Mouse (Mus musculus) erythroblast, adult 5-6 weeks (primary cell): ENCODE results near the gene Zfp410. TPM values are rescaled to one million over a fixed set of nuclear protein-coding genes. Genes with fewer than 3 reads are reported as not detected.
A peak's percentile ranks its signal among the peaks of the same experiment; 100 is the strongest.

Experiments
- ATAC-seq: replicated peaks from 2 replicates; pipeline ENCODE4 v1.8.0; 2016; ENCODE audit warnings: moderate number of reproducible peaks, mild to moderate bottlenecking, moderate TSS enrichment, inconsistent platforms; ENCODE audit not compliant: poor library complexity, low FRiP score, severe bottlenecking
- total RNA-seq, 2 experiments: library from RNA; stranded (forward) in 1 of 2; stranded (reverse) in 1 of 2; fragments of 150-400 nt in 1 of 2; fragments of 200-764, 138-1000 nt in 1 of 2; gene quantifications; 2 replicates each; pipeline versions ENCODE4 v1.2.3 to v1.2.4; 2015 to 2017; ENCODE audit warnings: low replicate concordance in 2 of 2

The Zfp410 gene
- total RNA-seq (2015; ENCODE audit: low replicate concordance): 20.2 and 28.4 TPM in 2 replicates
- total RNA-seq (2017; ENCODE audit: low replicate concordance): 25.0 and 32.6 TPM in 2 replicates

DNA sequence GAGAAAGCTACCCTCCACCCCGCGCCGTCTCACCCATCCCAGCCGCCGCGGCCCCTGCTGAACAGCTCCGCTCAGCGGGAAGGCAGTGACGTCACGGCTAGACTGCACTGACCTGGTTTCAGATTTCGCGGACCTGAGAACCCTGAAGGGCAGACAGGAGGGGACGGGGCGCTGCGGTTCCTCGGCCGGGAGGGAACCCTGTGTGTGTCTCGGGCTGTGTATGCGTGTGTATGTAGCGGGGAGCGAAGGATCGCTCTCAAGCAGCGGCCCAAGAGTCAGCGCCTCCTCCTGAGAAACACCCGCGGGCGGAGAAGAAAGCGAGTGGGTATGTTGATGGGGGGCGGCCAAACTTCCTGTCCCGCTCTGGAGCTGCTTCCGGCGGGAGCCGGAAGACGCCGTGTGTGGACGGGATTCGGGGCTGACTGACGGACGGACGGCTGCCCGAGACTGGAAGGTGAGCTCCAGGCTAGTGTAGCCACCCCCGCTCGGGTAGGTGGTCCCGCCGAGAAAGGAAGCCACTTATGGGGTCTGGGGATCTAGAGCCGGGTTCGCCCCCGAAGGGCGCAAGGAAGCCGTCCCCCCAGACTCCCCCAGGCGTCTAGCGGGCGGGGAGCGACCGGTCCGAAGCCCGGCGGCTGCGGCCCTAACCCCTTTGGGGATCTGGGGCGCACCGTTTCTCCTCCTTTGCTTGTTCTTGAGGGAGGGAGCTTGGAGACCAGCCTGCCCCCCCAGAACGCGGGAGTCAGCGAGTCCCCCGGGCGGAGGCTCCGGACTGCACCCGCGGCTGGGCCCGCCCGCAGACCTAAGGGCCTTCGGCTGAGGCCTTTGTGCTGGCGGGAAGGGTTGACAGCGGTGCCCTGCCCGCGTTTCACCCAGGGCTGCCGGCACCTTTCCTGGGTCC, at the start of gene Zfp410:
Zfp410 (plus strand) TSS at position 132 of the 901 bp plus-strand sequence.
- ATAC-seq: peak; percentile 87

GRCm38 (mm10) chr12:84267264-84267663, 49.4 kb upstream of the Zfp410 start:
- 0 out of 2 replicates have a peak, but pooled peaks have one; percentile 22 for ATAC-seq

GRCm38 (mm10) chr12:84273366-84273765, 43.3 kb upstream of the Zfp410 start:
- ATAC-seq: no peak

DNA sequence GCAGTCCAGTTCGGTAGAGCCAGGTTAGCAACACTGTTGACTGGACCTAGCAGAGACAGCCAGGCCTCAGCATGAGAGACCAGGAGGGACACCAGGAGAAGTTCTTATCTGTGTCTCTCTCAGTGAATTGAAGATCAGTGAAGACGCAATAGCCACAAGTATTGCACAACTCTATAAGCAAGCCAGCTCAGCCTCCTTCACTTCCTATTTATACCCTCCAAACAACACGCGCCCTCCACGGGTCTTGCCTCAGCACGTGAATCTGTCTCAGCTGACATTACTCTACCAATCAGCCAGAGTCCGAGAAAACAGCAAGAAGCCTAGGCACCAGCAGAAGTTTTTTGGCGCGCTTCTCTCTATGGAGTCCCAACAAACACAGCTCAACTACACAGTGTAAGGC, 41.4 kb upstream of the Zfp410 start:
- ATAC-seq: no peak

- 0 out of 2 replicates have a peak, but pooled peaks have one; percentile 49 for ATAC-seq
These were observed 40.4 kb upstream of the Zfp410 start for GRCm38 (mm10) chr12:84276288-84276687.

DNA sequence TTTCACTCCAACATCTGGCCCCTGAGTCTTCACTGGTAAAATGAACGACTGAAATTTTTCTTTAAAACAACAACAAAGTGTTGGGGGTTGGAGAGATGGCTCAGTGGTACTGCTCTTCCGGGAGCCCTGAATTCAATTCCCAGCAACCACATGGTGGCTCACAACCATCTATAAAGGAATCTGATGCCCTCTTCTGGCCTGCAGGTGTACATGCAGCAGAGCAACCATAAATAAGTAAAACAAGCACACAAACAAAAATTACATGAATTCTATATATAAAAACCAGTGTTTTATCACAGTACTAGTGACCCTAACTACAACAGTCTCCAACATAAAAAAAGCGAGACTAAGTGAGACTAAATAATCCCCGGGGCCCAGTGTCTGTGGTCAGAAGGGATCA, 39.9 kb upstream of the Zfp410 start:
- ATAC-seq: no peak

- ATAC-seq: no peak
These were observed 38.8 kb upstream of the Zfp410 start for GRCm38 (mm10) chr12:84277832-84278231.

DNA sequence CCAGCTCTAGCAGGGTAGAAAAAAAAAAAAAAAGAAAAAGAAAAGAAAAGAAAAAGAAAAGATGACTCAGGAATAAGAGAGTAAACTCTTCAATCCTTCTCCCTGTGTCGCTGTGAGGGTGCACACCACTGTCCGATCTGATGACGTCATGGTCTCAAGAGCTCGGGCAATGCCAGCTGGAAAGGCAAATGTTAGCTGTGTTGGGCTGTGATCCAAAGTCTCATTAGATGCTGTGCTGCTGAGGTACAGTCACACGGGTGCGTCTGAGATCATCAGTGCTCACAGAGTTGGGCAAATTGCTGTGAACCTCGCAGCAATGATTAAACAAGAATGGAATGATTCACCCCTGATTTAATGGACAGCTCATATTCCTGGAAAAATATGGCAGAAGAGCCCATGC, 37.8 kb upstream of the Zfp410 start:
- ATAC-seq: no peak

DNA sequence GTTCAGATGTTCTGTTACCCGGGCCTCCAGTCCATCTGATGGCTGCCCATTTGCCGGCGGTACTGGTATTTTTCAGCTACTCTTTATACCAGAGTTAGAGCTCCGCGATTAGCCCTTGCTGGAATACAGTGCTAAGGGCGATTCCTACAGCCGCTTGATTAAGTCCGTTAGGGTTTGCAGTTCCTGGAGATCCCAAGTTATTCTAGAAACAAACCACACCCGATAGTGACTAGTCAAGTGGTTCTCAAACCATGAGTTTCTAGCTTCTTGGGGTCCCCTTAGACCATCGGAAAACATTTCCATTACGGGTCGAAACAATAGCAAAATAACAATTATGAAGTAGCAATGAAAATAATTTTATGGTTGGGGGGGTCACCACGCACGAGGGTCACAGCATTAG, 32.3 kb upstream of the Zfp410 start:
- no peak for ATAC-seq

- ATAC-seq: peak; percentile 95
These were observed 31.6 kb upstream of the Zfp410 start, which contains the start of gene Ptgr2 for GRCm38 (mm10) chr12:84284885-84285592. TSS of gene Ptgr2 (plus strand) at chr12:84285232.

DNA sequence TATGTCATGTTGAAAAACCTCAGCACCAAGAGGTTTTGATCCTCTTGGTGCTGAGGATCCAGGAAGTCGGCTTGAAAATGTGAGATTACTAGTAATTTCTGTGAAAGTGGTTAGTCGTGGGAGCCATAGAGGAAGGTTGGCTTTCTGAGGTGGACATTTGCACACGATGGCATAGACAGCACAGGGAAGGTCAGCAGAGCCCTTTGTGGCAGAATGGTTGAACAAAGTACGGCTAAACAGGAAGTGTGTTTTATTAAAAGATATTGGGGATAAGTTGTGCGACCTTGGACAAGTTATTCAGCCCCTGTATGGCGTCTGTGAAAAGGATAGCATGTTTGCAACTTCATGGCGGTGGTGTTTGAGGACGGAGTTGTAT, 31.1 kb upstream of the Zfp410 start:
- ATAC-seq: peak; percentile 39; the same call in 1 of the 2 replicates

DNA sequence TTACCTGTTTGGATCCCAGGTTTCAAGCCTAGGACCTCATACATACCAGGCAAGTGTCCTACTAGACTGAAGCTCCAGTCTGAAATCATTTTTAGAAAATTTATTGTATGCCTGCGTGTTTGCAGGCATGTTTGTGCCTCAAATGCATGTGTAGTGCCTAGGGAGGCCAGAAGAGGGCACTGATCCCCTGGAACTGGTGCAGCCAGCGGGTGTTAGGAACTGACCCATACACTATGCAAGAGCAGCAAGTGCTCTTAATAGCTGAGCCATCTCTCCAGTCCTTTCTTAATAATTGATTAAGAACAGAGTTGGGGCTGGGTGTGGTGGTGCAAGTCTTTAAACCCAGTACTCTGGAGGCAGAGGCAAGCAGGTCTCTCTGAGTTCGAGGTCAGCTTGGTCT, 28.2 kb upstream of the Zfp410 start:
- peak; percentile 54 for ATAC-seq

DNA sequence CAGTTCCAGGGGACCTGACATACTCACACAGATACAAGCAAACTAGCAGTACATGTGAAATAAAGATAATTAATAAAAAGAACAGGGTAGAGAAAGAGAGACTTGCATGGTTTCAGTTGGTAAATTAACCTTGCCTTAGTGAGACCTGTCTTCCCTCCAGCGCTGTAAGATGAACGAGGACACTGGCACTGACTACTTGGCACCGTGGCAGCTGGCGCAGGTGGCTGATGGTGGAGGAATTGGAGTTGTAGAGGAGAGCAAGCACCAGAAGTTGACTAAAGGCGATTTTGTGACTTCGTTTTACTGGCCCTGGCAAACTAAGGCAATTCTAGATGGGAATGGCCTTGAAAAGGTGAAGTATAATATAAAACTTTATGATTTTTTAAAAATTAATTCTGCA, 18.8 kb upstream of the Zfp410 start:
- ATAC-seq: no peak

GRCm38 (mm10) chr12:84299265-84299664, 17.4 kb upstream of the Zfp410 start:
- ATAC-seq: peak; percentile 91

DNA sequence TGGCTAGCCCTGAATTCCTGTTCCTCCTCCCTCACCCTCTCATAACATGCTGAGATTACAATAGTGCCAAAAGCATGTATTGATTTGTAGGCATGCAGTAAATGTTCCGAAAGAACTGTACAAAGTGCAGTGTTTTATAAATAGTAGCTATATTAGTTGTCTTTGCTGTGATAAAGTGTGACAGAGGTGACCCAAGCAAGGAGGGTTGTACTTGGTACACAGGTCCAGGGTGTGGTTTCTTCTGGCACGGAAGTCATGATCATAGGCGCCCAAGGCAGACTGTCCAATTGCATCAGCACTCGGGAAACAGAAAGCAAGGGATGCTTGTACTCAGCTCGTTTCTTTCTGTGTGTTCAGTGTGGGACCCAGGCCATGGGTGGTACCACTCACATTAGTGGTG, 12.6 kb upstream of the Zfp410 start:
- no peak for ATAC-seq

GRCm38 (mm10) chr12:84304554-84304953, 12.1 kb upstream of the Zfp410 start:
- no peak for ATAC-seq

- no peak for ATAC-seq
These were observed 5.3 kb upstream of the Zfp410 start for GRCm38 (mm10) chr12:84311306-84311705.

DNA sequence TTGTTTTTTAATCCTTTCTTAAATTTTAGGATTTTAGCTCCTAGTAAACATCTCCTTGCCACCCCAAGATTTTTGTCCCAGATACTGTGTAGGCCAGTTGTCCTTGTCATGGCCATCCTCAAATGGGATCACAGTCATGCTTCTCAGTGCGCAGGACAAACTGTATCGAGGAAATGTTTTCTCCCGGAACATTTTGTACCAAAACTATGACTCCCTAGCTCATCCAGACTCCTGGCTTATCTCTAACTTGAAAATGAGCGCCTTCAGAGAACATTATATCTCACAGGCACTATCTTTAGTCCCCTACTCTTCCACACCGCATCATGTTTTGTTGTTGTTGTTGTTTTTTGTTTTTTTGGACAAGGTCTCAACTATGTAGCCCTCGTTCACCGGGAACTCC, 646 bp upstream of the Zfp410 start:
- ATAC-seq: 0 out of 2 replicates have a peak, but pooled peaks have one; percentile 7

- ATAC-seq: no peak
These were observed 10.5 kb downstream of the Zfp410 start for GRCm38 (mm10) chr12:84327111-84327512.

DNA sequence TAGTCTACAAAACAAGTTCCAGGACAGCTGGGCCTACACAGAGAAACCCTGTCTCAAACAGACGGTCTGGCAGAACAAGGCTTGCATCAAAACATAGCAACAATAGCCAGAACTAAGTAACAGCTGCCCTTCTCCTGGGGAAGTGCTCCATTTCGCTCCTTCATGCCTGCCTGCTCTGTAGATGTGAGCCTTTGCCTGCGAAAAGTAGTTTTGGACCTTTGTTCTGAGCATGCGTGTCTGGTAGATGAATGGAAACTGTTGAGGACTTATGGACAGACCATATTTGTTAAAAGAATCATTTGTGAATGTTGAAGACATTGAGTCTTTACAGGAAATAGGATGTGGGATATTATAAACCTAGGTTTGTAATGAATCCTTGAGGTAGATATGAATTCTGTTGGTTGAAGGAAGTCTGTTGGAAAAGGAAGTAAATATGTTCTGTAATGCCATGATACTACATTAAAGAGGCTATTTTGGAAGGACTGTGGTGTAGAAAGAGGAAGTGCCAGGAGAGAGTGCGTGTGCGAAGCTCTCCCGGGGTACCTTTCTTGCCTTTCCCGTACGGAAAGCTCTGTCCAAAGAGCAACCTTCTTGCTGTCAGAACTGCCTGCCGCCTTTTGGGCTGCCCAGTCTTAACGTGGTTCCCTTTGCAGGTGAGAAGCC, 20.4 kb downstream of the Zfp410 start:
- no peak for ATAC-seq
